Mouse (Mus musculus): ENCODE results near the gene Cactin. TPM values are rescaled to one million over a fixed set of nuclear protein-coding genes. Genes with fewer than 3 reads are reported as not detected.

Gene Cactin
- polyA plus RNA-seq, 1 experiment from 2014 or later = 58.8 TPM

DNA sequence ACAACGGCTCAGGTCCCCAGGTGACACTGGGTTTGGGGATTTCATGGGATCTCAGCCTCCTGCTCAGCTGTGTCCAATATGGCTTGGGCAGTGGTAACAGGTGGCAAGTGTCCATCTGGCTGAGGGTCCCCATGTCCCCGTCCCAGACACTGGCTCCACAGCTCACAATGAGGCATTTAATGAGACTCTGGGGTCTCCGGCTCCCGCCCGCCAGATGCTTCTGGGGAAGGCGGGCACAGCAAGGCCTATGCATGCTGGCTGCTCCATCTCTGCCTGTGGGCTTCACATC is 46.2 kb downstream of the Cactin start:
- H3K9me3 ChIP-seq = no peaks in the 10 kb centered on the region
- H3K27me3 ChIP-seq (ENCODE audit: insufficient read depth, poor library complexity, severe bottlenecking) = peaks cover 33% of the 10 kb centered on the region
- H3K4me1 ChIP-seq (replicated peaks) = peaks cover 68% of the 10 kb centered on the region
- WGBS = 82% methylated on average over 6 of the region's 6 CpGs
- H3K27ac ChIP-seq = no peak overlapping the region
- peaks cover 72% of the 10 kb centered on the region for H3K36me3 ChIP-seq
- H3K4me3 ChIP-seq = no peak overlapping the region
- DNase-seq (ENCODE audit: low spot score) = no peak

DNA sequence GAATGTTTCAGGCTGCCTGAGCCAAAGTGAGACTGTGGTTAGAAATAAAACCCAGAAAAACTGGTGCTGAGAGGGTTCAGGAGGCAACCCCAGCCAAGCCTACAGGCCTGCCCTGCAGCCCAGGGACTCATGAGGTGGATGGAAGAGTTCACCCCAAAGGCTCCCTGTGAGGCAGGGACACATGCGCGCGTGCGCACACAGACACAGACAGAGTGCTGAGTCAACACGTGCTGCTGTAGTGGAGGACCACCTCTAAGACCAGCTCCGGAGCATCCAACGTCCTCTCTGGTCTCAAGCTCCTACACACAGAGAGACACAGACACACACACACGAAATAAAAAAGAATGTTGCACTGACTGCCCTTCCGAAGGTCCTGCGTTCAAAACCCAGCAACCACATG is 54.4 kb downstream of the Cactin start:
- H3K27ac ChIP-seq = no peak overlapping the region
- peaks cover 36% of the 10 kb centered on the region for H3K4me1 ChIP-seq (replicated peaks)
- peaks cover 63% of the 10 kb centered on the region for H3K36me3 ChIP-seq
- no peaks in the 10 kb centered on the region for H3K27me3 ChIP-seq (ENCODE audit: insufficient read depth, poor library complexity, severe bottlenecking)
- H3K4me3 ChIP-seq = 0 out of 2 replicates have a peak overlapping the region, but pooled peaks have one; percentile 3
- no peaks in the 10 kb centered on the region for H3K9me3 ChIP-seq
- DNase-seq (ENCODE audit: low spot score) = no peak
- 97% methylated on average over 10 of the region's 10 CpGs for WGBS

Other genes with a start within 250 kb of the Cactin start
- 0.29 and 0.30 TPM in 2 replicates for gene Creb3l3, start 222.2 kb upstream of the Cactin start, polyA plus RNA-seq (2016; fragmentation: Nextera tagmentation; extraction: Ambion mirVana)
- 218 and 261 TPM in 2 replicates for gene Map2k2, start 215.2 kb upstream of the Cactin start, polyA plus RNA-seq (2016; fragmentation: Nextera tagmentation; extraction: Ambion mirVana)
- gene Zbtb7a, start 185.9 kb upstream of the Cactin start, polyA plus RNA-seq (2016; fragmentation: Nextera tagmentation; extraction: Ambion mirVana) = 9.4 and 12.4 TPM in 2 replicates
- 64.1 and 72.2 TPM in 2 replicates for gene Pias4, start 153.2 kb upstream of the Cactin start, polyA plus RNA-seq (2016; fragmentation: Nextera tagmentation; extraction: Ambion mirVana)
- gene Eef2, start 144.5 kb upstream of the Cactin start, polyA plus RNA-seq (2016; fragmentation: Nextera tagmentation; extraction: Ambion mirVana) = 495 and 570 TPM in 2 replicates
- gene Dapk3, start 138.1 kb upstream of the Cactin start, polyA plus RNA-seq (2016; fragmentation: Nextera tagmentation; extraction: Ambion mirVana) = 58.3 and 75.6 TPM in 2 replicates
- not detected in 2 replicates for gene 4930442H23Rik, start 137.3 kb upstream of the Cactin start, polyA plus RNA-seq (2016; fragmentation: Nextera tagmentation; extraction: Ambion mirVana)
- not detected in 2 replicates for gene Nmrk2, start 119.1 kb upstream of the Cactin start, polyA plus RNA-seq (2016; fragmentation: Nextera tagmentation; extraction: Ambion mirVana)
- gene Atcay, start 90.3 kb upstream of the Cactin start, polyA plus RNA-seq (2016; fragmentation: Nextera tagmentation; extraction: Ambion mirVana) = 7.6 and 25.9 TPM in 2 replicates
- gene Zfr2, start 87.9 kb upstream of the Cactin start, polyA plus RNA-seq (2016; fragmentation: Nextera tagmentation; extraction: Ambion mirVana) = 5.1 and 6.7 TPM in 2 replicates
- gene Matk, start 68.2 kb upstream of the Cactin start, polyA plus RNA-seq (2016; fragmentation: Nextera tagmentation; extraction: Ambion mirVana) = 3.9 and 4.9 TPM in 2 replicates
- gene Mrpl54, start 54.2 kb upstream of the Cactin start, polyA plus RNA-seq (2016; fragmentation: Nextera tagmentation; extraction: Ambion mirVana) = 238 and 239 TPM in 2 replicates
- 46.2 and 54.6 TPM in 2 replicates for gene Apba3, start 54.1 kb upstream of the Cactin start, polyA plus RNA-seq (2016; fragmentation: Nextera tagmentation; extraction: Ambion mirVana)
- 7.0 and 9.0 TPM in 2 replicates for gene Tjp3, start 29.5 kb upstream of the Cactin start, polyA plus RNA-seq (2016; fragmentation: Nextera tagmentation; extraction: Ambion mirVana)
- gene Pip5k1c, start 28.1 kb upstream of the Cactin start, polyA plus RNA-seq (2016; fragmentation: Nextera tagmentation; extraction: Ambion mirVana) = 62.1 and 78.5 TPM in 2 replicates
- gene Tbxa2r, start 7.6 kb downstream of the Cactin start, polyA plus RNA-seq (2016; fragmentation: Nextera tagmentation; extraction: Ambion mirVana) = 3.3 and 3.6 TPM in 2 replicates
- not detected in 2 replicates for gene Gipc3, start 22.2 kb downstream of the Cactin start, polyA plus RNA-seq (2016; fragmentation: Nextera tagmentation; extraction: Ambion mirVana)
- gene Hmg20b, start 29.4 kb downstream of the Cactin start, polyA plus RNA-seq (2016; fragmentation: Nextera tagmentation; extraction: Ambion mirVana) = 111 and 128 TPM in 2 replicates
- 9.2 and 12.9 TPM in 2 replicates for gene Mfsd12, start 36.4 kb downstream of the Cactin start, polyA plus RNA-seq (2016; fragmentation: Nextera tagmentation; extraction: Ambion mirVana)
- gene 4930404N11Rik, start 44.7 kb downstream of the Cactin start, polyA plus RNA-seq (2016; fragmentation: Nextera tagmentation; extraction: Ambion mirVana) = 0.61 and 0.62 TPM in 2 replicates
- gene Fzr1, start 57.4 kb downstream of the Cactin start, polyA plus RNA-seq (2016; fragmentation: Nextera tagmentation; extraction: Ambion mirVana) = 138 and 143 TPM in 2 replicates
- 95.8 and 98.2 TPM in 2 replicates for gene Dohh, start 63.3 kb downstream of the Cactin start, polyA plus RNA-seq (2016; fragmentation: Nextera tagmentation; extraction: Ambion mirVana)
- gene Gm48551, start 63.4 kb downstream of the Cactin start, polyA plus RNA-seq (2016; fragmentation: Nextera tagmentation; extraction: Ambion mirVana) = 4.0 and 4.8 TPM in 2 replicates
- gene Gm48552, start 67.9 kb downstream of the Cactin start, polyA plus RNA-seq (2016; fragmentation: Nextera tagmentation; extraction: Ambion mirVana) = 1.0 and 2.5 TPM in 2 replicates
- 2.7 and 3.0 TPM in 2 replicates for gene Smim24, start 71.9 kb downstream of the Cactin start, polyA plus RNA-seq (2016; fragmentation: Nextera tagmentation; extraction: Ambion mirVana)
- gene Nfic, start 134.5 kb downstream of the Cactin start, polyA plus RNA-seq (2016; fragmentation: Nextera tagmentation; extraction: Ambion mirVana) = 10.5 and 16.0 TPM in 2 replicates
- gene Celf5, start 161.6 kb downstream of the Cactin start, polyA plus RNA-seq (2016; fragmentation: Nextera tagmentation; extraction: Ambion mirVana) = 3.1 and 12.9 TPM in 2 replicates
- 87.4 and 92.6 TPM in 2 replicates for gene Ncln, start 175.3 kb downstream of the Cactin start, polyA plus RNA-seq (2016; fragmentation: Nextera tagmentation; extraction: Ambion mirVana)
- 0.39 and 0.42 TPM in 2 replicates for gene S1pr4, start 179.0 kb downstream of the Cactin start, polyA plus RNA-seq (2016; fragmentation: Nextera tagmentation; extraction: Ambion mirVana)
- gene Gna15, start 203.1 kb downstream of the Cactin start, polyA plus RNA-seq (2016; fragmentation: Nextera tagmentation; extraction: Ambion mirVana) = 0.63 and 1.6 TPM in 2 replicates
- gene Gna11, start 224.1 kb downstream of the Cactin start, polyA plus RNA-seq (2016; fragmentation: Nextera tagmentation; extraction: Ambion mirVana) = 71.2 and 76.9 TPM in 2 replicates
- 297 and 430 TPM in 2 replicates for gene Aes, start 238.4 kb downstream of the Cactin start, polyA plus RNA-seq (2016; fragmentation: Nextera tagmentation; extraction: Ambion mirVana)